Mouse (Mus musculus) kidney, postnatal 4 days (tissue): Measurements from ENCODE around the gene Spg7.

ENCODE experiments used
- DNase-seq, 2 experiments: peaks; one replicate each; pipeline ENCODE4 v3.0.0; 2021; ENCODE audit warnings: mixed read lengths in 2 of 2

Spg7 gene

DNA sequence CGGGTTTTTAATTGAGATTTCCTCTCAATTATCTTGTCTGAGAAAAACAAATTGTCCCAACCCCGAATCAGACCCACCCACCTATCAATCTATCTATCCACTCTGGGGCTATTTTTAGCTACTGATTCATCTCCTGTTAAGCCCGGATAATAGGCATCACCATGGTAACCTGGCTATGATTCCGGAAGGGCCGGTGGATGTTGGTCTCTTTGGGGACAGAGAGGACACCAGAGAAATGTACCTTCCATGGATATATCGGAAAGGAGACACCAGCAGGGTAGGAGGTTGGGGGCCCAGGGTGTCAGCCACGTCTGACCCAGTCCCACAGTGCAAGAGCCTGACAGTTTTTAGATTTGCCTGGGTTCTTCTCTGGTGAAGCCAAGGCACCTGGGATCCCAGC is 72.7 kb downstream of the Spg7 start:
- DNase-seq: no peak

DNA sequence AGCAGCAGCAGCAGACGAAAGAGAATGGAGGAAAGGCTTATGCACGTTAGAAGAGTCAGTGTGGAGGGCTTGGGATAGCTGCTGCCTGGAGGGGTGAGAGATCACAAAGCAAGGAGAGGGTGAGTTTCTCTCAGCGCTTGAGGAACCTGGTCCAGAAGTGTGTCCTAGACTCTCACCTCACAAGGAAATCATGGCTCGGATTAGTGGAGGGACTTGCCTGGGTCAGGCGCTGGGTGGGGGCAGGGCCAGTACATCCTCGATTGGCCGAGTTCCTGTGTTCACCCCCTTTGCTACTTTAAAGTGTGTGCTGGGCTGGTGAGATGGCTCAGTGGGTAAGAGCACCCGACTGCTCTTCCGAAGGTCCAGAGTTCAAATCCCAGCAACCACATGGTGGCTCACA is 73.1 kb downstream of the Spg7 start:
- peak in 1 of 2 experiments; percentile 50 for DNase-seq

DNA sequence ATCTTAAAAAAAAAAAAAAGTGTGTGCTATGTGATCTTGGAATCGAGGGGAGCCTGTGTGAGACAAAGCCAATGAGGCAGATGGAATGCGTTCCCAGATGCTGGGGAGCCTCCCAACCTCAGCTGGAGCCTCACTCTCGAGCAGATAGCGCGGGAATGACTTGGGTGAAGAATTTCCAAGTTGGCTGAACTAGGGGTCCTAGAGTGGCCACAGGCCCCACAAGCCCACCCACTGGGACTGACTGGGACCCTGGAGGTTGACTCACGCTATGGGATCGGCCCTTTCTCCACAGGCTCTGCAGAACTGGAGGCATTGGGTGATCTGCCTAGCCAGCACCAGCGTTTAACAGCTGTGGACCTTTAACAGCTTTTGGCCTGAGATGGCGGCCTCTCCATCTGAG is 73.5 kb downstream of the Spg7 start:
- DNase-seq: no peak

DNA sequence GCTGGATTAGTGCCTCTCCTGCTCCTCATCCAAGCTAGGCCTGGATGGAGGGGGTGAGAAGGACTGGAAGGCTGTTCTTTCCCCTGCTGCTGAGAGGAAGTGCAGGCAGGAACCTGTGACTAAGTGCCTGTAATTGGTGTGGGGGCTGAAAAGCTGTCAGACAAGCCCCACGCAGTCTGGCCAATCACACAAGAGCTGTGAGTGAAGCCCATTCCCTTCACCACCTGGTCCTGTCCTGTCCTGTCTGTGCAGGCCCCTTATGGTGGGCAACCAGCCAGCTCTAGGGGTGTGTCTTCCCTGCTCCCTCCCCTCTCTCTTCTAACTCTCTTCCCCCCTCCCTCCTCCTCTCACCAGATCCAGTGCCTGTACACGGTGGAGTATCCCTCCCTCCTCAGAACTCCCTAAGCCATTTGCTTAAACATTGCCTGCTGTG is 74.9 kb downstream of the Spg7 start:
- peak; percentile 82 to 89 for DNase-seq

DNA sequence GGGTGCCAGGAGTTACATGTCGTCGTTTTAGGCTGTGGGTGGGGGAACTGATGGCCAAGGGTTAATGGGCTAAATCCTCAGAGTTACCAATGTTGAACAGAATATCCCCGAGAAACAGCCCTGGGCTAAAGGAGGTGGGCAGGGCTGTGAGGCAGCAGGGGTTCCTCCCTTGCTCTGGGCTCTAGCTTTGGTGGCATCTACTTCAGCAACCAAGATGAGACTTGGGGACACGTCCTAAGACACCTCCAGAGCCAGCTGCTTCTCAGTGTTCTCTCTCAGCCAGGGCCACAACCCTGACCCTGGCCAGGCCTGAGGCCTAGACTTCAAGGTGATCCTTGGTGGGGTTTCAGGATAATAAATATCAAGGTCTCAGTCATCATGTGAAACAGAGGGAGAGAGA is 76.0 kb downstream of the Spg7 start:
- no peak for DNase-seq

DNA sequence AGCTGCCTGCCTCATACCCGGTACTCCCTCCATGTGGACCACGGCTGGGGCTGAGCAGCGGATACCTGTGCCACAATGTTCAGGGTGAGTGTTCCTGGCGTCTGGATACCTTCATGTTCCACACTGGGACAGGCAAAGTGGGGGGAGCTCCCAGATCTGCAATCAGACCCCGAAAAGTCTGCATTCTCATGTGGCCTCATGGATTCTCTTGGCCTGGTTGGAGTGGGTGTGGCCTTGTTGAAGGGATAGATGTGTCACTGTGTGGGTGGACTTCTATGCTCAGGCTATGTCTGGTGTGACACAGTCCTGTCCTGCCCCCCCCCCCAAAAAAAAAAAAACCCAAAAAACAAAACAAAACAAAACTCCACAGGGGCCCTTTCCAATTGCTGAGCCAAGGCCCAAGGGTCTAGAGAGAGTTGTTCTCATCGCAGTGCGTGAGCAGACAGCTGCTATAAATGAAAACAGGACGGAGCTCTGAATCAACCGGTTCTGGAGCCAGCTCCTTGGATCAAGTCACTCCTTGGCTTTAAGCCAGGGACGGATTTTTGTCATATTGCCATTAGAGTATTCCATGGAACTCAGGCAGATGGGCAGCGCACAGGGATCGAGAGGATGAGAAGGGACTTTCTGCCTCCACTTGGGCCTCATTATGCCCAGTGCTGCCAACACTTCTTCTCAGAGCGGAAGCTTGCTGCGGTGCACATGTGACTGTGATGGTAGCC is 79.2 kb downstream of the Spg7 start:
- peak; percentile 59 to 75 for DNase-seq

DNA sequence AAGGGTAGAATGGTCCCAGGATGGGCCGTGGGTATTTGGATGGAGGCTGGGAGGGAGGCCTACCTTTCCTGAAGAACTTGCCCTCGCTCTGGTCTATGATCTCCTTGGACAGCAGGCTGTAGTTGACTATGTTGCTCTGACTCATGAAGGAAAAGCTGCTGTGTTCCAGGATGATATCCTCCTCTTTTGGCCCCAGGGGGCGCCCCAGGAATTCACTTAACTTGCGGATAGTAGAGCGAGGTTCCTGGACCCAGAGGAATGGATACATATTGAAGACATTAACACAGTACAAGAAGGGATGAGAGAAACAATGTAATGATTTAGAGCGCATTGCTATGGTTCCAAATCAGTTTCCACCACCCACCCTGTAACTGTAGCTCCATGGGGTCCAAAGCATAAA is 82.5 kb downstream of the Spg7 start:
- peak; percentile 71 to 77 for DNase-seq

DNA sequence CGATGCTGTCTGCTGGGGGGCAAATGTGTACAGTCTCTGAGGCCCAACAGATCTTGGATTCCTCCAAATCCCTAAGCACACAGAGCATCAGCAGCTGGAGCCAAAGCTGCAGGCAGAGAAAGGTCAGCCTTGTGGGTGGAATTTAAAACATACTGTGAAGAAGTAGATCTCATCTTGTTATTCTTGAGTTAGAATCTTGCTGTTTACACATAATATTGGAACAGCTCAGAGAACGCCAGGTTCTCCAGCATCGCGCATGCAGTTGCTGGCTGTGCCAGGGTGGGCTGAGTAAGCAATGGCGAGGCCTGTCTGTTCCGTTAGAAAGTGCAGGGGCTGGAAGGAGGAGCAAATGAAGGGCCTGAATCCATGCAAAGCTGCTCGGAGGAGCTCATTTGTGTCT is 83.6 kb downstream of the Spg7 start:
- peak in 1 of 2 experiments; percentile 32 for DNase-seq
